Comparison of ENCODE assay signal across 22 mouse cellular contexts in the genomic region with DNA sequence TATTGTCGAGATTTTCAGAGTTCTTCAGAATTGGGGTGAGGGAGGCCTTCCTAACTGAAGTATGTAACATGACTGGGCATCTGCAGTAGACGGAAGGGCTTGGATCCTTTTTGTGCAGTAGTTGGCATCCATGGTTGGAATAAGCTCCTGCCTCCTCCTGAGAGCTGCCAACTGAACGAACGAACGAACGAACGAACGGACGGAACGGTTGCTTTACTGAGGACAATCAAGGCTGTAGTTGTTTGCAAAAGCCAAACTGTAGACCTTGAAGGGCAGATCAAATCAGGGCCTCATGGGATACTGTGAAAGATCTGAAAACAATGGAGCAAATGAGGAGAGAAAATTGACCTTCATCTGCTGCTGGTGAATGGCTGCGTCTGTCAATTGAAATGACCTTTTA. TPM values are rescaled to one million over a fixed set of nuclear protein-coding genes. Genes with fewer than 3 reads are reported as not detected.
A peak's percentile ranks its signal among the peaks of the same experiment; 100 is the strongest.
DNase-seq lines count a peak whose midpoint lies in the region; ATAC-seq and TF ChIP-seq lines count a peak whose summit lies in the region.
"Had no signal": no experiment of that assay in that cellular context is flagged by ENCODE, and none has a peak within 500 bp of the region (broad histone marks: within the 10 kb centered on the region; RNA-seq: fewer than 3 reads in every experiment).

No protein-coding gene starts in this region.

- intact Hi-C loops in left cerebral cortex, adult 2 months (cut with DNase I): no loop called here
- intact Hi-C loops in left cerebral cortex, postnatal 25 days (cut with DNase I): no loop called here

- no peak for TF ChIP-seq CTCF in left cerebral cortex, adult 2 months (IDR thresholded peaks at IDR 0.05)

- H3K27ac ChIP-seq in left cerebral cortex, adult 2 months: peak overlapping the region; percentile 32; the same call in 1 of the 2 replicates
- H3K27ac ChIP-seq: embryonic facial prominence, embryonic 15.5 days; intestine, embryonic 15.5 days; kidney, embryonic 15.5 days; limb, embryonic 13.5 days; liver, embryonic 13.5 days had no signal

- ATAC-seq in frontal cortex, adult (ENCODE audit: low TSS enrichment): peak; percentile 50; the same call in 1 of the 2 replicates
- ATAC-seq: CD4-positive, CD25-positive, alpha-beta regulatory T cell, adult 4 months; intestine, embryonic 15.5 days had no signal

- no peak overlapping the region for H3K4me3 ChIP-seq in left cerebral cortex, adult 2 months
- H3K4me3 ChIP-seq: embryonic facial prominence, embryonic 15.5 days; intestine, embryonic 15.5 days; kidney, embryonic 15.5 days; limb, embryonic 13.5 days; liver, embryonic 13.5 days had no signal

- peak; percentile 27 for DNase-seq in adrenal gland, postnatal 14 days
- no peak for DNase-seq in adrenal gland, postnatal 25 days
- DNase-seq in frontal cortex, adult 2 months (ENCODE audit: extremely low spot score in 1 of 2, low spot score in 1 of 2): no peak
- DNase-seq in left cerebral cortex, adult 2 months (ENCODE audit: extremely low spot score in 1 of 2, low spot score in 2 of 2): no peak
- DNase-seq in left cerebral cortex, postnatal 25 days (ENCODE audit: low spot score in 2 of 2): no peak
- DNase-seq in Muller cell, postnatal 12 days (ENCODE audit: inconsistent ontology term): no peak
- DNase-seq: heart, adult 18-20 months; heart, postnatal 36 days; kidney, postnatal 4 days; liver, embryonic 13.5 days; lung, embryonic 14.5 days; lung, postnatal 4 days; right cerebral cortex, postnatal 14 days; spleen, adult 18-20 months; thymus, postnatal 25 days had no signal

RNA-seq across cellular contexts. Expression of a gene that starts 17.5 kb away (rescaled TPM):
- 19.2 and 21.2 TPM in 2 replicates for total RNA-seq in adrenal gland, postnatal 14 days (2021)
- 36.6 and 36.9 TPM in 2 replicates for total RNA-seq in adrenal gland, postnatal 25 days (2021)
- polyA plus RNA-seq in frontal cortex, adult 2 months (2012; rRNA removed): 65.3 and 67.9 TPM in 2 replicates
- total RNA-seq in left cerebral cortex, adult 2 months (2021): 10 to 100 TPM; 90.3 to 93.9 TPM
- total RNA-seq in left cerebral cortex, postnatal 25 days (2021): 10 to 100 TPM; 90.2 to 95.3 TPM
- polyA plus RNA-seq: CD4-positive, CD25-positive, alpha-beta regulatory T cell, adult 4 months; G1E had no signal
